Mouse (Mus musculus) forebrain, embryonic 11.5 days (tissue): ENCODE data around the gene Eya2. TPM values are rescaled to one million over a fixed set of nuclear protein-coding genes. Genes with fewer than 3 reads are reported as not detected.

Experiments
- ATAC-seq: fragments of 200-750 bp; cut with Nextera tagmentation; replicated peaks from 2 replicates; pipeline ENCODE4 v1.8.0; 2017; ENCODE audit warnings: moderate TSS enrichment; ENCODE audit not compliant: low FRiP score
- DNase-seq: peaks from one replicate; pipeline ENCODE4 v3.0.0-alpha.2; 2017; ENCODE audit warnings: low spot score
- H3K27ac ChIP-seq: fragments of 300-500 bp; sonication (generic); 2 replicates; pipeline ENCODE4 v1.5.1; 2014; ENCODE audit warnings: low read depth, low read length
- H3K27me3 ChIP-seq: fragments of 300-500 bp; sonication (generic); 2 replicates; pipeline ENCODE4 v1.6.1; 2014; ENCODE audit warnings: mild to moderate bottlenecking, low read length, mixed read lengths; ENCODE audit not compliant: control insufficient read depth, insufficient read depth
- H3K36me3 ChIP-seq: fragments of 300-500 bp; sonication (generic); 2 replicates; pipeline ENCODE4 v1.6.1; 2014; ENCODE audit warnings: mild to moderate bottlenecking, low read length, moderate library complexity, mixed read lengths; ENCODE audit not compliant: control insufficient read depth, insufficient read depth
- H3K4me1 ChIP-seq: fragments of 300-500 bp; sonication (generic); replicated peaks from 2 replicates; pipeline ENCODE4 v1.6.1; 2014; ENCODE audit warnings: low read length, mixed read lengths; ENCODE audit not compliant: control insufficient read depth, insufficient read depth
- H3K4me2 ChIP-seq: fragments of 300-500 bp; sonication (generic); 2 replicates; pipeline ENCODE4 v1.6.1; 2014; ENCODE audit warnings: low read depth, mild to moderate bottlenecking, low read length, moderate library complexity, mixed read lengths; ENCODE audit not compliant: severe bottlenecking
- H3K4me3 ChIP-seq: fragments of 300-500 bp; sonication (generic); 2 replicates; pipeline ENCODE4 v1.5.1; 2014; ENCODE audit warnings: low read depth, low read length
- H3K9ac ChIP-seq: fragments of 300-500 bp; sonication (generic); 2 replicates; pipeline ENCODE4 v1.6.1; 2014; ENCODE audit warnings: low read length
- H3K9me3 ChIP-seq: fragments of 300-500 bp; sonication (generic); 2 replicates; pipeline ENCODE4 v1.6.1; 2016; ENCODE audit warnings: low read length, mixed read lengths; ENCODE audit not compliant: control insufficient read depth
- WGBS: fragments of 180-500 bp; shearing (Covaris S2); extraction: QIAGEN DNeasy Blood & Tissue Kit; methylation state at CpG from one replicate; pipeline ENCODE4 v1.1.7; 2014; 5-methylcytosine and 5-hydroxymethylcytosine counted together
- polyA plus RNA-seq: library from polyadenylated mRNA; unstranded; fragments of >200 nt; fragmentation: Nextera tagmentation; extraction: Ambion mirVana; gene quantifications from 2 replicates; pipeline ENCODE4 v1.2.1, GENCODE M21; 2014

The Eya2 gene
- polyA plus RNA-seq, 1 experiment from 2014 or later: 10.3 TPM

DNA sequence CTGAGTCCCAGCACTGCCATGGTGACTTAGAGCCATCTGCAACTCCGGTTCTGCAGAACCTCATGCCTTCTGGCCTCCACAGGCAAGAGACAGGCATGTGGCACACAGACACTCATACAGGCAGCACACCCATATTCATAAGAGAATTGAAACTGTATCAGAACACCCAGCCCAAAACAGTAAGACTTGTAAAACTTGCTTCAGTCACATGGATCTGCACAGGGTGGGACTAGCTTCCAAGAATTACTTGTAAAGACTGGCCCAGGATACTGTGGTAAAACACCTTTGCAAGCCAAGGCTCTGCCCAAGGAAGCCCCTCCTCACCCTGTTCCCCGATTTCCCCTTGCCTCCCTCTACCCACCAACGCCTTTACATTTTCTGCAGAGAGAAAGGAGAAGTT is 225.2 kb downstream of the Eya2 start:
- 89% methylated on average over 3 of the region's 3 CpGs for WGBS
- no peaks in the 10 kb centered on the region; the same call in 1 of the 2 replicates for H3K36me3 ChIP-seq
- H3K27me3 ChIP-seq: no peaks in the 10 kb centered on the region
- H3K9me3 ChIP-seq: no peaks in the 10 kb centered on the region
- ATAC-seq (no peak), DNase-seq (no peak)
- no peak overlapping the region for H3K27ac ChIP-seq
- H3K9ac ChIP-seq: no peak overlapping the region
- H3K4me2 ChIP-seq: no peak overlapping the region
- no peak overlapping the region for H3K4me3 ChIP-seq
- no peaks in the 10 kb centered on the region for H3K4me1 ChIP-seq

DNA sequence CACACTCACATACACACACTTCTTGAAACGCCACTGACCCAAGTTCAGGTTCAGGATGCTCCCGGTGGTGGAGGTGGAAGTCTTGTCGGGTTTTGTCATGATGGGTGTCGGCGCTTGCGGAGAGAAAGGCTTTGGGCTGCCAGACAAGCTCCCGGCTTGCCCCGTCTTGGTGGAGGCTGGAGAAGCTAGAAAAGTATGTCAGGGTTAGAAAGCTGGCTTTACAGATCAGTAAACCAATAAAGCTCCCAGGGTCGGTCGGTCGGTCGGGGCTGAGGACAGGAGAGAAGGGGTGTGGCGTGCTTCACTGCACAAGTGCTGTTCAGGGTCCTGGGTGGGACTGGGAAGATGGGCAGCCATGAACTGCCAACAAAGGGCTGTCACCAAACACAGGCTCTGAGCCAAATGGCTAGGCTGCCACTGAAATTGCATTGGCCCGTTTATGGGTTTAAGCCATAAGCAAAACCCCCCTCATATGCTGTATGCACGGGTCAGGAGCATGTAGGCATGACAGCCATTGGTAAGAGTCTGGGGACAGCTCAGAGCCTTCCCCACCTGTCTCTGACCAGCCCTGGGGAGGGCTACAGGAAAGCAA is 225.8 kb downstream of the Eya2 start:
- no peaks in the 10 kb centered on the region; the same call in 1 of the 2 replicates for H3K36me3 ChIP-seq
- WGBS: 87% methylated on average over 15 of the region's 15 CpGs
- ATAC-seq: no peak
- H3K4me2 ChIP-seq: no peak overlapping the region
- H3K9me3 ChIP-seq: no peaks in the 10 kb centered on the region
- no peak overlapping the region for H3K9ac ChIP-seq
- DNase-seq: no peak
- no peak overlapping the region for H3K4me3 ChIP-seq
- no peaks in the 10 kb centered on the region for H3K4me1 ChIP-seq
- no peaks in the 10 kb centered on the region for H3K27me3 ChIP-seq
- no peak overlapping the region for H3K27ac ChIP-seq

Other genes starting within 250 kb of the Eya2 start
- 4.7 and 5.8 TPM in 2 replicates for gene Zfp663, start 226.3 kb upstream of the Eya2 start, polyA plus RNA-seq
- 23.7 and 23.8 TPM in 2 replicates for gene Zfp334, start 206.8 kb upstream of the Eya2 start, polyA plus RNA-seq
- 0.07 and 0.09 TPM in 2 replicates for gene Ocstamp, start 194.6 kb upstream of the Eya2 start, polyA plus RNA-seq
- gene Slc13a3, start 121.8 kb upstream of the Eya2 start, polyA plus RNA-seq: 1.9 and 2.5 TPM in 2 replicates
- gene Trp53rka, start 101.7 kb upstream of the Eya2 start, polyA plus RNA-seq: 53.1 and 58.9 TPM in 2 replicates
- 4.2 TPM in 2 replicates for gene Slc2a10, start 91.2 kb upstream of the Eya2 start, polyA plus RNA-seq